Mouse (Mus musculus) hindbrain, embryonic 12.5 days (tissue): ENCODE data around the gene Olfr631. TPM values are rescaled to one million over a fixed set of nuclear protein-coding genes. Genes with fewer than 3 reads are reported as not detected.

Experiments
- polyA plus RNA-seq: library from polyadenylated mRNA; unstranded; fragments of >200 nt; fragmentation: Nextera tagmentation; extraction: Ambion mirVana; gene quantifications from 2 replicates; pipeline ENCODE4 v1.2.1, GENCODE M21; 2016

The Olfr631 gene
- polyA plus RNA-seq, 1 experiment from 2014 or later, result not detected

Other genes starting within 250 kb of the Olfr631 start
- gene Olfr625-ps1, start 246.1 kb upstream of the Olfr631 start, polyA plus RNA-seq, result not detected in 2 replicates
- not detected in 2 replicates for gene Olfr243, start 214.2 kb upstream of the Olfr631 start, polyA plus RNA-seq
- not detected in 2 replicates for gene Olfr628, start 198.5 kb upstream of the Olfr631 start, polyA plus RNA-seq
- not detected in 2 replicates for gene Olfr629, start 183.9 kb upstream of the Olfr631 start, polyA plus RNA-seq
- gene Olfr630, start 171.5 kb upstream of the Olfr631 start, polyA plus RNA-seq, result not detected in 2 replicates
- not detected in 2 replicates for gene Olfr69, start 157.2 kb upstream of the Olfr631 start, polyA plus RNA-seq
- gene Olfr68, start 149.1 kb upstream of the Olfr631 start, polyA plus RNA-seq, result not detected in 2 replicates
- gene Olfr67, start 137.0 kb upstream of the Olfr631 start, polyA plus RNA-seq, result not detected in 2 replicates
- 799 and 940 TPM in 2 replicates for gene Hbb-bt, start 114.8 kb upstream of the Olfr631 start, polyA plus RNA-seq
- 613 and 772 TPM in 2 replicates for gene Hbb-bs, start 100.7 kb upstream of the Olfr631 start, polyA plus RNA-seq
- not detected in 2 replicates for gene Hbb-bh2, start 88.3 kb upstream of the Olfr631 start, polyA plus RNA-seq
- 614 and 792 TPM in 2 replicates for gene Hbb-bh1, start 85.7 kb upstream of the Olfr631 start, polyA plus RNA-seq
- gene Hbb-y, start 75.6 kb upstream of the Olfr631 start, polyA plus RNA-seq, result 8,282 and 10,510 TPM in 2 replicates
- gene Olfr66, start 42.6 kb upstream of the Olfr631 start, polyA plus RNA-seq, result not detected in 2 replicates
- gene Olfr64, start 34.3 kb upstream of the Olfr631 start, polyA plus RNA-seq, result not detected in 2 replicates
- not detected in 2 replicates for gene Olfr65, start 25.3 kb upstream of the Olfr631 start, polyA plus RNA-seq
- gene Olfr632, start 5.5 kb downstream of the Olfr631 start, polyA plus RNA-seq, result not detected in 2 replicates
- gene Olfr633, start 15.6 kb downstream of the Olfr631 start, polyA plus RNA-seq, result not detected in 2 replicates
- not detected in 2 replicates for gene Olfr635, start 42.3 kb downstream of the Olfr631 start, polyA plus RNA-seq
- not detected in 2 replicates for gene Olfr638, start 69.9 kb downstream of the Olfr631 start, polyA plus RNA-seq
- gene Olfr639, start 88.5 kb downstream of the Olfr631 start, polyA plus RNA-seq, result 0.04 TPM in 1 of 2 replicates, not detected in the other
- gene Olfr640, start 96.7 kb downstream of the Olfr631 start, polyA plus RNA-seq, result not detected in 2 replicates
- gene Olfr641, start 106.6 kb downstream of the Olfr631 start, polyA plus RNA-seq, result not detected in 2 replicates
- not detected in 2 replicates for gene Olfr642, start 123.8 kb downstream of the Olfr631 start, polyA plus RNA-seq
- gene 4930516K23Rik, start 132.6 kb downstream of the Olfr631 start, polyA plus RNA-seq, result not detected in 2 replicates
- not detected in 2 replicates for gene Olfr644, start 143.0 kb downstream of the Olfr631 start, polyA plus RNA-seq
- not detected in 2 replicates for gene Olfr645, start 156.6 kb downstream of the Olfr631 start, polyA plus RNA-seq
- gene Olfr646, start 176.0 kb downstream of the Olfr631 start, polyA plus RNA-seq, result not detected in 2 replicates
- not detected in 2 replicates for gene Ubqln5, start 201.0 kb downstream of the Olfr631 start, polyA plus RNA-seq
- not detected in 2 replicates for gene Olfr643, start 208.6 kb downstream of the Olfr631 start, polyA plus RNA-seq
- not detected in 2 replicates for gene Ubqln3, start 214.5 kb downstream of the Olfr631 start, polyA plus RNA-seq
- not detected in 2 replicates for gene Ubqlnl, start 221.7 kb downstream of the Olfr631 start, polyA plus RNA-seq
- not detected in 2 replicates for gene Olfm5, start 236.0 kb downstream of the Olfr631 start, polyA plus RNA-seq